Mouse (Mus musculus) intestine, embryonic 14.5 days (tissue): Measurements from ENCODE around the gene Gm3646. TPM values are rescaled to one million over a fixed set of nuclear protein-coding genes. Genes with fewer than 3 reads are reported as not detected.

Source experiments
- ATAC-seq: fragments of 200-750 bp; cut with Nextera tagmentation; replicated peaks from 2 replicates; pipeline ENCODE4 v1.8.0; 2017; ENCODE audit warnings: low read depth, moderate number of reproducible peaks, moderate TSS enrichment, moderate library complexity; ENCODE audit not compliant: low FRiP score, low TSS enrichment
- DNase-seq: peaks from one replicate; pipeline ENCODE4 v3.0.0-alpha.2; 2018; ENCODE audit warnings: low spot score
- H3K27ac ChIP-seq: fragments of 300-500 bp; sonication (generic); 2 replicates; pipeline ENCODE4 v1.5.1; 2014; ENCODE audit warnings: low read depth, mild to moderate bottlenecking, control low read depth
- H3K27me3 ChIP-seq: fragments of 300-500 bp; sonication (generic); replicated peaks from 2 replicates; pipeline ENCODE4 v1.6.1; 2014; ENCODE audit warnings: low read length, control low read depth; ENCODE audit not compliant: control insufficient read depth, insufficient read depth
- H3K36me3 ChIP-seq: fragments of 300-500 bp; sonication (generic); 2 replicates; pipeline ENCODE4 v1.6.1; 2014; ENCODE audit warnings: low read length, control low read depth; ENCODE audit not compliant: control insufficient read depth, insufficient read depth
- H3K4me1 ChIP-seq: fragments of 300-500 bp; sonication (generic); replicated peaks from 2 replicates; pipeline ENCODE4 v1.6.1; 2014; ENCODE audit warnings: low read length, control low read depth, mixed read lengths; ENCODE audit not compliant: control insufficient read depth, insufficient read depth
- H3K4me2 ChIP-seq: fragments of 300-500 bp; sonication (generic); 2 replicates; pipeline ENCODE4 v1.6.1; 2014; ENCODE audit warnings: low read length
- H3K4me3 ChIP-seq: fragments of 300-500 bp; sonication (generic); 2 replicates; pipeline ENCODE4 v1.5.1; 2014; ENCODE audit warnings: low read depth, low read length, control low read depth, mixed read lengths
- H3K9ac ChIP-seq: fragments of 300-500 bp; sonication (generic); 2 replicates; pipeline ENCODE4 v1.6.1; 2014; ENCODE audit warnings: mild to moderate bottlenecking, low read length
- H3K9me3 ChIP-seq: fragments of 300-500 bp; sonication (generic); 2 replicates; pipeline ENCODE4 v1.6.1; 2016; ENCODE audit warnings: low read length, control low read depth; ENCODE audit not compliant: control insufficient read depth
- WGBS: fragments of 180-500 bp; shearing (Covaris S2); extraction: QIAGEN DNeasy Blood & Tissue Kit; methylation state at CpG from one replicate; pipeline ENCODE4 v1.1.7; 2014; 5-methylcytosine and 5-hydroxymethylcytosine counted together
- polyA plus RNA-seq: library from polyadenylated mRNA; unstranded; fragments of >200 nt; fragmentation: Nextera tagmentation; extraction: Ambion mirVana; gene quantifications from 2 replicates; pipeline ENCODE4 v1.2.1, GENCODE M21; 2014

The Gm3646 gene
- polyA plus RNA-seq, 1 experiment from 2014 or later: not detected

DNA sequence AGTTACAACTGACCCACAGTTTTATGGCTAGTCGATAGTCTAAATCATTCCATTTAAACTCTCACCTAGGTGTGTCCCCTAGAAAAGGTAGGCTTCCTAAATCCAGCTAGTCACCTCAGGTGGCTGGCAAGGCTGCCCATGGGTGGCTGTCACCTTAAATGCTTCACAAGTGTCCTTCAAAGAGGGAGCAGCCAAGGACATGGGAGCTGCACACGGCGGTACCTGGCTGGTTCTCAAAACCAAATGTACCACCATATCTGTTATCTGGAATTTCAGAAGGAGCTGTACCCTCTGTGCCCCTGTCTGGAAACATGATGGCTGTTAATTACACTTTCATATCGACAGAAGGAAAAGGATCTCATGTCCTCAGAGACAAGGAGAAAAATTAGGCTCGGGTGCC lies 31.6 kb downstream of the Gm3646 start:
- ATAC-seq: no peak
- 0 out of 2 replicates have a peak, but pooled peaks cover 3% of the 10 kb centered on the region for H3K4me1 ChIP-seq
- 73% methylated on average over 5 of the region's 5 CpGs for WGBS
- no peak overlapping the region for H3K9ac ChIP-seq
- H3K4me2 ChIP-seq: no peak overlapping the region
- no peak overlapping the region for H3K27ac ChIP-seq
- no peaks in the 10 kb centered on the region for H3K27me3 ChIP-seq
- no peaks in the 10 kb centered on the region for H3K9me3 ChIP-seq
- H3K4me3 ChIP-seq: no peak overlapping the region
- no peaks in the 10 kb centered on the region for H3K36me3 ChIP-seq
- no peak for DNase-seq

DNA sequence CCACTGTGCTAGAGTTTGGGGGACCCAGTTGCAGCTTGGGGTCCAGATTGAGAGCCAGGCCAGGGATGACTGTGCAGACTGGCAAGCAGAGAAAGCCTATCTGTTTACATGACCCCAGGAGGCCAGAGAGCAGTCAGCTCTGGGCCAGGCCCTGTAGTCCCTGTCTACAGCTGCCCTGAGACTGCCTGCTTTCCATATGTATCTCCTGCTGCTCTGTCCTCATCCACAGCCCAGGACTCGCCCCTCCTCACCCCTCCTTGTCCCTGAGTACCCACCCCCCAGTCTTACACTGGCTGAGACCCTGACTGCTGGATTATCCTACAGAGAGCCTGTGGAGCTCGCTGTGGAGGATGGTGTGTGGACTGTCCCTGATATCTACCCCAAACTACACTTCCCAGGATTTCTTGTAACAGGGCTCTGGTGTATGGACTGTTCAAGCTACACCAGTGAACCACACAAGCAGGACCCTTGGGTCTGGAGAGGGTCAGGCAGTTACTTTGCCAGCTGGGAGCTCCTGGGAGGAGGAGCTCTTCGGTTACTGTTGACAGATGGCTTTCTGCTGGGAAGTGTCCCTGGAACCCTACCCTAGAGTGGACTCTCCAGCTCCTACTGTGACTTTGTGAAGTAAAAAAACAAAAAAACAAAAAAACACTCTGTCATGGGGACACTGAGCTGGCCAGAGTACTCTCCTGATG lies 32.6 kb downstream of the Gm3646 start:
- no peak overlapping the region for H3K9ac ChIP-seq
- H3K27ac ChIP-seq: no peak overlapping the region
- 19% methylated on average over 3 of the region's 3 CpGs for WGBS
- H3K9me3 ChIP-seq: 0 out of 2 replicates have a peak, but pooled peaks cover 4% of the 10 kb centered on the region
- no peaks in the 10 kb centered on the region for H3K27me3 ChIP-seq
- H3K36me3 ChIP-seq: no peaks in the 10 kb centered on the region
- ATAC-seq (no peak), DNase-seq (peak; percentile 40)
- H3K4me2 ChIP-seq: no peak overlapping the region
- H3K4me1 ChIP-seq: 0 out of 2 replicates have a peak, but pooled peaks cover 3% of the 10 kb centered on the region
- no peak overlapping the region for H3K4me3 ChIP-seq

DNA sequence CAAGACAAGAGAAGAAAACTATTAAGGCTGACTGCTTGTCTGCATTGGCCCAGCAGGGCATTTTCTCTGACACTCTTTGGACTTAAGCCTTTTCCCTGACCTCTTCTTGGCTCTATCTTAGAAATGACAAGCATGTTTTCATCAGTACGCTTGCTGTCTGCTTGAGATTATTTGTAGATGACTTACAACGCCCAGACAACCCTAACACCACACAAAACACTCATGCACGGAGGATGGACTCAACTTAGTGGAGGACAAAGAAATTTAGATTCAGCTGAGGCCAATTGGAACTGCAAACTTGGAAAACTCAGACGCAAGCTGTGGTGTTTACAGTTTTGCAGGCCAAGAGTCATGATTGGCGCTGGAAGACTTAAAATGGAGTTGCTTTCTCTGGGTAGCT lies 34.7 kb downstream of the Gm3646 start:
- 0 out of 2 replicates have a peak, but pooled peaks cover 3% of the 10 kb centered on the region for H3K4me1 ChIP-seq
- ATAC-seq (no peak), DNase-seq (no peak)
- 66% methylated on average over 5 of the region's 5 CpGs for WGBS
- no peak overlapping the region for H3K4me3 ChIP-seq
- H3K4me2 ChIP-seq: no peak overlapping the region
- H3K27me3 ChIP-seq: no peaks in the 10 kb centered on the region
- H3K36me3 ChIP-seq: no peaks in the 10 kb centered on the region
- no peak overlapping the region for H3K27ac ChIP-seq
- no peak overlapping the region for H3K9ac ChIP-seq
- H3K9me3 ChIP-seq: 0 out of 2 replicates have a peak, but pooled peaks cover 4% of the 10 kb centered on the region

DNA sequence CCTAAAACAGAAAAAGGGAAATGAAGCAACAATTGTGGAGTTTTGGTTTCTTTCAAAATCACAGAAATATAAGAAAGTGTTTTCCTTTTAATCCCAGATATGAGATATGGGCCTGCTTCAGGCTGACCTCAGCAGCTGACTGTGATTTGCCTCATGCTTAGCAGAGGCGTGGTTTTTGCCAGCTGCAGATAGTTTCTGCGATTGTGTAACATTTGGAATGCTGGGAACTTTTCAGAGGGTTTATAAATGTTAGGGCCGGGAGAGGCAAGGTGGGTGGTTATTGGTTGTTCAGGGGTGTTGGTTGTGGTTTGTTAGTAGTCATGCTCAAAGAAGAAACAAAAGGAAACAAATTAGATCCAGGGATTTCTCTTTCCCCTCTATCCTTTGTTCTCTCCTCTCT lies 37.1 kb downstream of the Gm3646 start:
- H3K4me1 ChIP-seq: 0 out of 2 replicates have a peak, but pooled peaks cover 3% of the 10 kb centered on the region
- no peaks in the 10 kb centered on the region for H3K27me3 ChIP-seq
- no peak overlapping the region for H3K27ac ChIP-seq
- H3K36me3 ChIP-seq: no peaks in the 10 kb centered on the region
- DNase-seq (no peak), ATAC-seq (no peak)
- no peak overlapping the region for H3K4me3 ChIP-seq
- no peak overlapping the region for H3K4me2 ChIP-seq
- 0 out of 2 replicates have a peak, but pooled peaks cover 4% of the 10 kb centered on the region for H3K9me3 ChIP-seq
- 80% methylated on average over 3 of the region's 3 CpGs for WGBS
- H3K9ac ChIP-seq: no peak overlapping the region

DNA sequence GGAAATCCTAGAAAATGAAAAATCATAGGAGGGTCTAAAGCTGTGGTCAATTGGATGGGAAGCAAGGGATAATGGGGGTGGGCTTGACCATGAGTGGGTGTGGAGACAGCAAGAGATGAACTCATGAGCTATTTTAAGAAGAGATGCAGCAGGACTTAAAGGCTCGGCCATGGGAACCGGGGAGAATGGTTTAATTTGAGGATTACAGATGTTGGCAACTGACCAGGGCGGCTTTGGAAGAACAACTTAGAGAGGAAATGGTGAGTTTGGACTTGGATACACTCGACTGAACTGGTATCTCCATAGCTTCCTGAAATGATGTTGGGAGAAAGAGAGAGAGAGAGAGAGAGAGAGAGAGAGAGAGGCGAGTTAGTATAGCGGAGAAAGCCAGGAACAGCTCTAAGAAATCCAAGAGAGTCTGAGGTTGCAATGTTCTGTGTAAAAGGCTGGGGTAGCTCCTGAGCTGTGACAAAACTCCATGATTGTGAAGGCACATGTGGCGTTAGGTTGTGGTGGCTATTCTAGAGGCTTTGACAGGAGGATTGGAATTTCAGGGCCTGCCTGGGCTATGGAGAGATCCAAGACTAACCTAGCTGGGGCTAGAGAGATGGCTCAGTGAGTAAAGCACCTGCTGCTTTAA lies 39.2 kb downstream of the Gm3646 start:
- no peak for ATAC-seq
- H3K9ac ChIP-seq: no peak overlapping the region
- H3K27ac ChIP-seq: no peak overlapping the region
- H3K9me3 ChIP-seq: 0 out of 2 replicates have a peak, but pooled peaks cover 4% of the 10 kb centered on the region
- H3K36me3 ChIP-seq: no peaks in the 10 kb centered on the region
- H3K4me3 ChIP-seq: no peak overlapping the region
- no peak overlapping the region for H3K4me2 ChIP-seq
- 80% methylated on average over 7 of the region's 7 CpGs for WGBS
- peaks cover 15% of the 10 kb centered on the region for H3K4me1 ChIP-seq
- no peaks in the 10 kb centered on the region for H3K27me3 ChIP-seq
- DNase-seq: no peak

DNA sequence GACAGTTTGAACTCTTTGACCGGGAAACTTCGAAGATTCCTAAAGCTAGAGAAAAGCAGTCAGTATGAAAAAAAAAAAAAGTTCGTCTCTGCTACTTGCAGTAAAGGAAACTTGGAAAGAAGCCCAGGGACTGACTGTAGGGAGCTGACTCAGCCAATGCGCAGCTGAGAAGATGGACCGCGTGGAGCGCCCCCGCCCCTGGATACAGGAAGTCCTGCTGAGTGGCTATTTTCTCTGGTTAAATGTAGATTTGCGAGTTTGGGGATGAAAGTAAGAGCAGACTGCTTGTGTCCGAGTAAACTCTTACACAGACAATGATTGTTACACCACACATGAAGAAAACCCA lies 43.1 kb downstream of the Gm3646 start:
- Histone ChIP-seq H3K9me3 (no peaks in the 10 kb centered on the region), H3K27me3 (no peaks in the 10 kb centered on the region), H3K9ac (no peak overlapping the region), H3K4me1 (peaks cover 30% of the 10 kb centered on the region), H3K36me3 (no peaks in the 10 kb centered on the region), H3K27ac (peak overlapping the region; percentile 91), H3K4me3 (peak overlapping the region; percentile 17), H3K4me2 (peak overlapping the region; percentile 47)
- peak; percentile 75; the same call in 1 of the 2 replicates for ATAC-seq
- 7% methylated on average over 10 of the region's 10 CpGs for WGBS
- peak; percentile 73 for DNase-seq

DNA sequence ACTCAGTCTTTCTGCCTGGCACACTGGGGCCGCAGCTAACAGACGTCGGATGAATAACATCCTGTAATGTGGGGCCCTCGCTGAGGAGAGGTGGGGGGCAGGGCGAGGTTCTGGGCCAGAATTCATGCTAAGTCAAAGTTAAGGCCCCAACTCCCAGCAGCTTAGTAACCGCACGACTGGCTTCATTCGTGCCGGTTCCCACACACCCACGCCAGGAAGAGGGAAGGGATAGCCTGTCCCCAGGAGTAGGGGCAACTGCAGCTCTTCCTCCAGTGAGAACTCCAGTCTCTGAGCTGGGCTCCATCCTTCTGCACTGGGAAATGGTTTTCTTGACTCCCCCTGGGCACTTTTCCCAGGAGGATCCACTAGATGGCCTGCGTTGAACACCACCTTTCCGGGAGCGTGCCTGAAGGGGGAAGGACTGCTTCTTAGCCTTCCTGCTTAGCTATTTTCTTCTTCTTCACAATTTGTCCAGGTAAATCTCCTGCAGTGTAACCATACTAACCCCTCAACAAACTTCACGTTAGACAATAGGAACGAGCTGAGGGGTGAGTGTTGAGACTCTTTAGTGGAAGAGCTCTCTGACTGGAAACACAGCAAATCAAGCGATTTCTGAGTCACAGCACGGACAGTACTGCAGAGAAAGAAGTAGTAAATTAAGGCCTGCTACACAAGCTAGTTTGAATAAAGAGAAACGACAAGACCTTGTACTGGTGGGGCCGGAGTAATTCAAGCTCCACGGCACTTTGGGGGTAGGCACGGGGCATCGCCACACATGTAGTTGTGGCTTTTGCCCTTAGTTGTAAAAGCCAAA lies 43.7 kb downstream of the Gm3646 start:
- H3K27ac ChIP-seq: peak overlapping the region; percentile 91
- WGBS: 7% methylated on average over 22 of the region's 22 CpGs
- peak overlapping the region; percentile 17 for H3K4me3 ChIP-seq
- H3K4me1 ChIP-seq: peaks cover 30% of the 10 kb centered on the region
- no peaks in the 10 kb centered on the region for H3K27me3 ChIP-seq
- no peak overlapping the region for H3K9ac ChIP-seq
- H3K36me3 ChIP-seq: no peaks in the 10 kb centered on the region
- H3K9me3 ChIP-seq: no peaks in the 10 kb centered on the region
- H3K4me2 ChIP-seq: peak overlapping the region; percentile 47
- peak; percentile 70 for ATAC-seq
- DNase-seq: peak; percentile 76

DNA sequence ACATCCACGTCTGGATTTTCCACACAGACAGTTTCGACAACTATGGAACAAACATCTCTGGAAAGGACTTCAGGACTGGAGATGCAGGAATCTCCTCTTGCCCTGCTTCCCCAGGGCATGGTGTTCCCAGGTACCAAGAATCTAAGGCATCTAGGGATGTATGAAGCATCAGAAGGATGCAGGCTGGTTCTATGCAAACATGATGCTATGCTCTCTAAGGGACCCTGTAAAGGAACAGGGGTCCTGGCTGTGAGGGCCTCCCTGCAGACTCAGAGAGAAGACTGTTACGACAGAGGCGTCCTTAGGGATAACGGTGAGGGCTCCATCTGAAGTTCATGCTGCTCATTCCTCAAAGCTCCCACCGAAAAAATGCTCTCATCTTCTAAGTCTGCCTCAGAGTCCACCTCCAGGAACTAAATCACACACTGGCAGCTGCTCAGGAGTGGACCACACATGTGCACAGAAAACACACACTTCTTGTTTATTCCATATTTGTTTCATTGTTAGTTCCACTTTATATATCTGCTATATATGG lies 44.9 kb downstream of the Gm3646 start:
- H3K27ac ChIP-seq: no peak overlapping the region
- no peaks in the 10 kb centered on the region for H3K9me3 ChIP-seq
- H3K4me2 ChIP-seq: no peak overlapping the region
- H3K4me1 ChIP-seq: peaks cover 30% of the 10 kb centered on the region
- no peaks in the 10 kb centered on the region for H3K36me3 ChIP-seq
- no peak for DNase-seq
- H3K9ac ChIP-seq: no peak overlapping the region
- no peak for ATAC-seq
- H3K27me3 ChIP-seq: no peaks in the 10 kb centered on the region
- no peak overlapping the region for H3K4me3 ChIP-seq
- WGBS: 60% methylated on average over 6 of the region's 6 CpGs
